Mouse (Mus musculus): ENCODE data around the gene Kcng1.

- TF ChIP-seq CTCF (IDR thresholded peaks at IDR 0.05 in 2 of 3, conservative IDR thresholded peaks at IDR 0.05 in 1 of 3; ENCODE audit: control insufficient read depth in 1 of 3, insufficient read depth in 1 of 3, low read depth in 2 of 3, low read length in 3 of 3, poor library complexity in 1 of 3, severe bottlenecking in 1 of 3) (no peak), TCF12 (IDR thresholded peaks at IDR 0.05; ENCODE audit: low read depth, low read length) (no peak), MAFK (IDR thresholded peaks at IDR 0.05; ENCODE audit: borderline replicate concordance, low read depth, low read length) (no peak), POLR2AphosphoS2 (IDR thresholded peaks at IDR 0.05; ENCODE audit: low read length) (no peak), EP300 (IDR thresholded peaks at IDR 0.05; ENCODE audit: low read depth in 1 of 2, low read length in 2 of 2) (no peak)
Observed at GRCm38 (mm10) chr2:168285143-168285542, 3.6 kb upstream of the Kcng1 start.
